Mouse (Mus musculus): ENCODE data around the gene Serpina3n.
A peak's percentile ranks its signal among the peaks of the same experiment; 100 is the strongest.
"Not testable (repeated sequence)": the region's sequence is repeated elsewhere in the genome, so short reads cannot be mapped to it uniquely, and the experiment has no call there.

Serpina3n gene

DNA sequence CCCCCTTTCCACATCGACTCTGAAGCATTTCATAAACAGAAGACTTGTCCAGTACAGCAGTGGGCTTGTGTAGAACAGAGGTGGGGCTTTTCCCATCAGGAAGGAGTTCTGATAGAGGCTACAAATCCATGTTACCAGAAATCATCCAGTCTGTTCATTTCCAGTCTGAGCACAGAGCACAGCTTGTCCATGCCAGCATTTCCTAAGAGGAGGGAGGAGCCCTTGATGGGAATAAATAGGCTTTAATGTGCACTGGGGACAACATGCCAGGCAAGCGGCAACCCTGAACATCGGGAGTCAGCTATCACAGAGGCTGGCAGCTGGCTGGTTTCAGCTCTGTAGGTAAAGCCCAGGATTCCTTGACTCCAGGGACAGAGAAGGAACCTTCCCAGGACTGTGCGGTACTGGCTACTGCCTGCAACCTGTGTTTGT is at the start of gene Serpina3n:
Serpina3n (plus strand) TSS at position 276 of the 432 bp plus-strand sequence.
- DNase-seq, result peak in 1 of 2 experiments; percentile 16

GRCm38 (mm10) chr12:104369986-104370385 is 36.5 kb upstream of the Serpina3n start:
- no peak for DNase-seq

GRCm38 (mm10) chr12:104377179-104377578 is 29.4 kb upstream of the Serpina3n start:
- not testable (repeated sequence) for DNase-seq

DNA sequence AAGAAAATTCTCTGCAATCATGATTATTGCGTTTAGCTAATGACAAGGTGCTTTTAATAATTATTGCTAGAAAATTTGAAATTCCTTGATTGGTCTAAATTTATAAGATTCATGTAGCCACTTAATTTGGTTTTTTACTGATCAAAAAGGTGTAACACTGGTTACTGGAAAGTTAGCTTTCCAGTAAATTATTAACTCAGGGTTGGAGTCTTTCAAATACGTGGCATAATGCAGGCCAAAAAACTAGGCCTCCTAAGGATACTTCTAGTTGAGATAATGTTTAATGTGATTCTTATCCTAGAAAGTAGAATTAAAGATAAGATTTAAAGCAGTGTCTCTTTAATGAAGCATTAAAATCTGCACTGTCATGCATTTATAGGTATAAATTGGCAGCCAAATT is 28.2 kb upstream of the Serpina3n start:
- not testable (repeated sequence) for DNase-seq

- not testable (repeated sequence) for DNase-seq
Observed at GRCm38 (mm10) chr12:104378815-104379214, 27.7 kb upstream of the Serpina3n start.

DNA sequence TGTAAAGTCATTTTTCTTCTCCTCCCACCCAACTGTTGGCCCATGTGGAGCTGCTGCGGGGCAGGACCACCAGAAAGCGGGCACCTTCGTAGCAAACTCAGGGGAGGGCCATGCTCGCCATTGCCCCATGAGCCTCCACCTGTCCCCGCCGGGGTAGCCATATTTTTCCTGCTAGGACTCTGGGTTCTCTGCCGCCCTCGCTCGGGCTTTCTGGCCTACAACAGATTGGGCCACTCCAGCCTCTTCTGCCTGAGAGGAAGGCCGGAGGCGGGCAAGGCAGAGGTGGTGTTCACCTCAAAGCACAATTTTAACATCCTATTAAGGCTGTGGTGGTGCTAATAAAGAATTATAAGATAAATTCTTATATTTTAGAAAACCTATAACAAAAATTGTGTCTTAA is 26.7 kb upstream of the Serpina3n start:
- no peak for DNase-seq

- not testable (repeated sequence) for DNase-seq
Observed at GRCm38 (mm10) chr12:104381071-104381604, 25.4 kb upstream of the Serpina3n start.

GRCm38 (mm10) chr12:104385987-104386386 is 20.5 kb upstream of the Serpina3n start:
- not testable (repeated sequence) for DNase-seq

DNA sequence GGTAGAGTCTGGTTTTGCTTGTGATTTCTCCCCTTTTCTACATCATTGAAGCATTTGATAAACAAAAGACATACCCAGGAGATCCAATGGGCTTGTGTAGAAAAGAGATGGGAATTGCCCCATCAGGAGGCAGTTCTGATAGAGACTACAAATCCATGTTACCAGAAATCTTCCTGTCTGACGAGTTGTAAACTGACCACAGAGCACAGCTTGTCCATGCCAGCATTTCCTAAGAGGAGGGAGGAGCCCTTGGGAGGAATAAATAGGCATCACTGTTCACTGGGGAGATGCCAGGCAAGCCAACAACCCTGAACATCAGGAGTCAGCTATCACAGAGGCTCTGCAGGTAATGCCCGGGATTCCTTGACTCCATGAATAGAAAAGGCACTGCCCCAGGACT is 19.7 kb upstream of the Serpina3n start:
- DNase-seq, result not testable (repeated sequence)

GRCm38 (mm10) chr12:104388477-104388876 is 18.1 kb upstream of the Serpina3n start:
- no peak for DNase-seq

DNA sequence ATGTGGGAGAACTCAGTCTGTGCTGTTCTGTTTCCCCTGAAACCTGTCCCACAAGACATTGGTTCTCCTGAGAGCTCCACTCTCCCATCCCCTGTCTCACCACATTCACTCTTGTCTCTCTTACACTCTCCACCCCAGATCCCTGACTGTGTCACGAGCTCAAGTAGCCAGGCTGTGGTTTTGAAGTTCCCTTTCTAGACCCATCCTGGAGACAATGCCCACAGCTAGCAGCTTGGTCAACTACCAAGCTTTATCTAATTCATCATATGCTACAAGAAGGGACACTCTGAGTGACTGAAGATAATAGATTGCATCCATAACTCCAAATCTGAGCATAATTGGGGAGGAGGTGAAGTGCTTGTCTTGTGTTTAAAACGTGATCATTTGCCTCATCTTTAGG is 15.5 kb upstream of the Serpina3n start:
- DNase-seq, result not testable (repeated sequence)

DNA sequence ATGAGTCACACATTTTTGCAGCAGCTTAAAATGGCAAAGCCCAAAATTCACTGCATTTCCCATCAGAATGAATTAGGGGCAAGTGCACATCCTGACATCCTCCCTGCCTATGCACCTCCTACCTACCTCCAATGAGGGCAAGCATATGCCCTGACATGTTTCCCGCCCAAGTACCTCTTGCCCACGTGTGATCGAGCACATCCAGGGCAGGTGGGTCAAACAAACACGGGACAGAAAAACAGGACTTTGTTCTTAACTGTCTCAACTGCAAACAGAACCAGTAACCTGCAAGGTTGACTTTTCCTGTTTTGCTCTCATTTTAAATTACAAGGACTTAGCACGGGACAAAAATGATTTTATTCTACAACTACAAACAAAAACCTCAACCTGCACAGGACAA is 2.6 kb upstream of the Serpina3n start:
- DNase-seq, result no peak

DNA sequence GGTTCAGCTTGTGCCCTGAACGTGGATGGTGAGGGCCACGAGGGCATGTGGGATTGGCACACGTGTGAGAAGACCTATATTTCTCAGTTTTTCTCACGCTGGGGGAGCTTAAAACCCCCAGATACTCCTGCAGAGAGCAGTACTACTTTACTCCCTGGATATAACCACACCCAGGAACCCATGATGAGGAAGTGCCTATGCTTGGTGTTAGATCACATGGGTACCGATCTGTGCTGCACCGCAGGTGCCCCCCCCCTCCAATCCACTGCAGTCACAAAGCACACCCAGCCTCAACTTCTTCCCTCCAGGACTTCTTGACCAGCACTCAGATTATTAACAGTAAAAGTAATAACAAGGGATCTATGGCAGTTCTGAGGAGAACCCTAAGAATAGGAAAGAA is 6.0 kb downstream of the Serpina3n start:
- no peak for DNase-seq

DNA sequence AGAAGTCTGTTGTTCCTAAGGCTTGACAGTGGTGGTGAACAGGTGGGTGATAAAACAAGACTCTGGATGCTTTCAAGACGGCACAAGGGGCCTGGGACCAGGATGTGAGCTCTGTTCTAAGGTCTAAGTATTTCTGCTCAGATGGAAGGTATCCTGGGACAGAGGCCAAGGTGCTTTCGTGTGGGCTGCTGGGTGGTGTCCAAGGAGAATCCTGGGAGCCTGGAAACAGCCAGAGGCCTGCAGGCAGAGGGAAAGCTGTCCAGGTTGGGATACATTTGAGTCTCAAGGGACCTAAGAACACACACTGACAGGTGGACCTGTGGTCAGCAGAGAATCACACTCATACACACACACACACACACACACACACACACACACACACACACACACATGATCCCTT is 8.0 kb downstream of the Serpina3n start:
- peak; percentile 40 to 60 for DNase-seq

GRCm38 (mm10) chr12:104415625-104416315 is 9.2 kb downstream of the Serpina3n start:
- DNase-seq, result peak; percentile 56 to 76

DNA sequence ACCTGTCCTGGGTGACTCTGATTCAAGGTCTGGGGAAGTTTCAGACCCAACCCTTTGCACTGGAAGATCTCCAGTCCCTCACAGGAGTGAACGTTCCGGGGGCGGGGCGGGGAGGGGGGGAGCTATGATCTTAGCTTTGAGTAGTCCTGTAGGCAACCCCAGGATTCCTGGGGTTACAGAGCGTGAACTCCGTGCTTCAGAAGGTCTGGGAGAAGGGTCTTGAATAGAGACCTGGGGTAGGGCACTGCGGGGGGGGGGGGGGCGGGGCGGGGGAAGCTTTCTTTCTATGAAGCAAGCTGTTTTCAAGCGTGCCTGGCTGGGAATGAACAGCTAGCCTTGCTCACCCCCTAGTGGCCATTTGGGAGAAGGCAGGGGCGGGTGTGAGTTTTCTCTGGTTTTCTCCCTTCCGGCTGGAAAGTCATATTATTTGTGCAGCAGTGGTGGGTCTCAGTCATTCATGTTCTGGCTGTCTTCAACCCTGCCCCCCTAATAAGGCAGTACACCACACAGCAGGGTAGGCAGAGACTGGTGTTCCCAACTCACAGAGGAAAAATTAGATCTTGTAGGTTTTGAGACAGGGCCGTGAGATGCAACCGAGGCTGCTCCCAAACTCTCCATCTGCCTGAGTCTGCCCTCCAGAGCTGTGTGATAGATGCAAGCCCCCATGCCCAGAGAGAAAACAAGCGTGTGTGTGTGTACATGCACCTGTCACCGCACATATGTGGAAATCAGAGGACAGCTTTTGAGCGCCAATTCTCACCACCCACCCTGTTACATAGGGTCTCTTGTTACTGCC is 12.0 kb downstream of the Serpina3n start:
- peak; percentile 83 to 91 for DNase-seq

DNA sequence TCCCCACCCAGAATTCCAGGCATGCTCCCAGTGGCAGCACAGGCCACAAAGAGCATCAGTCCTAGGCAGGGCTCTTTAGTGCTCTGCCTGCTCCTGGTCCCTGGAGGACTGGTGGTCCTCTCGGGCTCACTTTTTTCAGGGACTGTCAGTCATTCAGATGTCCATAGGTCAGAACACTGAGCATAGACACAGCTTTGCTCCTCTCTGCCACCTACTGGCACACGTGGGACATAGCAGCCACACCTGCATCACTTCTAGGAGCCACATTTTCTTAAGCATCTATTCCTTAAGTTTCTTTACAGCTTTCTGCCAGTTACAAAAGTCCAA is 12.6 kb downstream of the Serpina3n start:
- no peak for DNase-seq

- no peak for DNase-seq
Observed at GRCm38 (mm10) chr12:104422615-104423392, 16.3 kb downstream of the Serpina3n start.

DNA sequence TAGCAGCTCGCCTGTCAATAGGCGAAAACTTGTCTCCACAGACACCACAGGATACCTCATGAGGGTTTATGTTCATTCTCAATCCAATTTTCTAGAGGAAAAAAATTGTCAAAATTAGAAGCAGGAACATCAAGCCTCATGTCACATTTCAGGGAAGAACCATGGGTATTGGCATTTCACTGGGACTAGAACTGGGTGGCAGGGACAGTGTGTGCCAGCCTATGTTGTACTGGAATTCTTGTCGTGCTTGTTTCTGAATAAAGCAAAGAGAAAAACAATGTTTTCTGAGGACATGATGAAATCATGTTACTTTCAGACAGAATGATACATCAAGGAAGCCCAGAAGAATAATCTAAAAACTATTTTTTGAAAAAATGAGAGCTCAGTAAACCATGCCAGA is 19.1 kb downstream of the Serpina3n start:
- DNase-seq, result no peak

- peak; percentile 33 to 59 for DNase-seq
Observed at GRCm38 (mm10) chr12:104426915-104427314, 20.4 kb downstream of the Serpina3n start.

GRCm38 (mm10) chr12:104431359-104431758 is 24.8 kb downstream of the Serpina3n start:
- DNase-seq, result no peak

DNA sequence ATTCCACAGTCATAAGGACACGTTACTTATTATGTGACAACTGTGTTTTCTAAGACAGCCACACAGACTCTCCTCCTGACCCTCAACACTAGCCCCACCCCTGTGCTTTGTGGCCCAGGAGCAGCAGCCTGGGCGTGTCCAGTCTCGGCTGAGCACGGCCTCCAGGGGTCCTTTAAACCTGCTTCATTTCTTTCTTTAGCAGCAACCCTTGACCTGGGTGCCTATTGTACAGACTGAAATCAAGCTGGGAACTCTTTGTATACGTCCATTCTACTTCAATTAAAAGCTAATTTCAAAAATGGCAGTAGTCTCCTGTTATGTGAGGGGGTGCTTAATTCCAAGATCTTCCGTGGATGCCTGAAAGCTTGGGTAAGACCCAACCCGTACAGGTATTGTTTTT is 26.7 kb downstream of the Serpina3n start:
- no peak for DNase-seq
